Mouse (Mus musculus) lung, adult 2 months (tissue): ENCODE measurements around the gene Sema4a. TPM values are rescaled to one million over a fixed set of nuclear protein-coding genes. Genes with fewer than 3 reads are reported as not detected.
A peak's percentile ranks its signal among the peaks of the same experiment; 100 is the strongest.

Source experiments
- DNase-seq: peaks from one replicate; pipeline ENCODE4 v3.0.0; 2022
- H3K4me1 ChIP-seq: fragments of 200-500 bp; 2 replicates; pipeline ENCODE4 v1.6.1; 2011; ENCODE audit warnings: low read length; ENCODE audit not compliant: control insufficient read depth, insufficient read depth
- H3K4me3 ChIP-seq: fragments of 200-500 bp; replicated peaks from 2 replicates; pipeline ENCODE3; 2011; ENCODE audit warnings: low read depth, mild to moderate bottlenecking, control low read depth, low read length; ENCODE audit errors: extremely low read depth
- CTCF ChIP-seq: fragments of 200-500 bp; IDR thresholded peaks from 2 replicates; pipeline ENCODE4 v1.5.1; 2011; ENCODE audit warnings: mild to moderate bottlenecking, low read length, control low read depth; ENCODE audit not compliant: insufficient read depth
- POLR2A ChIP-seq: fragments of 200-500 bp; IDR thresholded peaks from 2 replicates; pipeline ENCODE4 v1.6.1; 2011; ENCODE audit warnings: low read depth, mild to moderate bottlenecking, control low read depth, low read length, borderline replicate concordance; ENCODE audit errors: extremely low read depth
- WGBS: fragments of 180-500 bp; shearing (Covaris S2); methylation state at CpG from one replicate; pipeline ENCODE4 v1.1.7; 2018; 5-methylcytosine and 5-hydroxymethylcytosine counted together
- polyA plus RNA-seq: library from polyadenylated mRNA; depleted of rRNA; stranded (reverse); fragments of >200 nt; gene quantifications from 2 replicates; pipeline ENCODE4 v1.2.3, GENCODE M21; 2012

The Sema4a gene
- polyA plus RNA-seq, 1 experiment = 58.3 TPM

GRCm38 (mm10) chr3:88418016-88418415, 43.0 kb downstream of the Sema4a start:
- Histone ChIP-seq H3K4me3 (no peak overlapping the region), H3K4me1 (no peaks in the 10 kb centered on the region)
- no peak for DNase-seq
- 77% methylated on average over 6 of the region's 6 CpGs for WGBS
- TF ChIP-seq CTCF = no peak
- no peak for TF ChIP-seq POLR2A

- Histone ChIP-seq H3K4me1 (0 out of 2 replicates have a peak, but pooled peaks cover 3% of the 10 kb centered on the region), H3K4me3 (no peak overlapping the region)
- TF ChIP-seq CTCF (no peak), POLR2A (no peak)
- 67% methylated on average over 4 of the region's 4 CpGs for WGBS
- DNase-seq = no peak
Measured at GRCm38 (mm10) chr3:88415668-88416067, 45.3 kb downstream of the Sema4a start.

GRCm38 (mm10) chr3:88412636-88413035, 48.3 kb downstream of the Sema4a start:
- H3K4me3 ChIP-seq = no peak overlapping the region
- DNase-seq = no peak
- TF ChIP-seq CTCF = no peak
- 82% methylated on average over 11 of the region's 11 CpGs for WGBS
- H3K4me1 ChIP-seq = peaks cover 7% of the 10 kb centered on the region

- TF ChIP-seq POLR2A (no peak), CTCF (no peak)
- WGBS = 76% methylated on average over 4 of the region's 4 CpGs
- Histone ChIP-seq H3K4me3 (no peak overlapping the region), H3K4me1 (peaks cover 7% of the 10 kb centered on the region)
- DNase-seq = no peak
Measured at GRCm38 (mm10) chr3:88411681-88412080, 49.3 kb downstream of the Sema4a start.

- peak; percentile 27 for DNase-seq
- TF ChIP-seq CTCF (no peak), POLR2A (no peak)
- Histone ChIP-seq H3K4me1 (peaks cover 7% of the 10 kb centered on the region), H3K4me3 (peak overlapping the region; percentile 35)
- 19% methylated on average over 7 of the region's 7 CpGs for WGBS
Measured at GRCm38 (mm10) chr3:88410645-88411031, 50.3 kb downstream of the Sema4a start.

- WGBS = under 1% methylated on average over 54 of the region's 54 CpGs
- TF ChIP-seq POLR2A = peak; percentile 95
- TF ChIP-seq CTCF = no peak
- peaks cover 7% of the 10 kb centered on the region for H3K4me1 ChIP-seq
- H3K4me3 ChIP-seq = peak within 1 kb of the TSS; percentile 99
- DNase-seq = peak; percentile 92
Measured at GRCm38 (mm10) chr3:88409741-88410644, 51.0 kb downstream of the Sema4a start, which contains the start of gene Pmf1. TSS of gene Pmf1 (minus strand) at chr3:88410331.

- no peak overlapping the region for H3K4me3 ChIP-seq
- H3K4me1 ChIP-seq = peaks cover 7% of the 10 kb centered on the region
- TF ChIP-seq POLR2A = no peak
- TF ChIP-seq CTCF = no peak
- WGBS = 43% methylated on average over 5 of the region's 5 CpGs
- DNase-seq = no peak
Measured at GRCm38 (mm10) chr3:88408953-88409352, 52.0 kb downstream of the Sema4a start.

GRCm38 (mm10) chr3:88407529-88407928, 53.5 kb downstream of the Sema4a start:
- H3K4me3 ChIP-seq = no peak overlapping the region
- H3K4me1 ChIP-seq = peaks cover 7% of the 10 kb centered on the region
- 52% methylated on average over 7 of the region's 7 CpGs for WGBS
- DNase-seq = no peak
- no peak for TF ChIP-seq CTCF

- 2% methylated on average over 2 of the region's 2 CpGs for WGBS
- H3K4me3 ChIP-seq = no peak overlapping the region
- peaks cover 7% of the 10 kb centered on the region for H3K4me1 ChIP-seq
- TF ChIP-seq POLR2A (no peak), CTCF (peak; percentile 56)
- peak; percentile 41 for DNase-seq
Measured at GRCm38 (mm10) chr3:88407090-88407489, 53.9 kb downstream of the Sema4a start.

GRCm38 (mm10) chr3:88403522-88404230, 57.3 kb downstream of the Sema4a start:
- WGBS = 89% methylated on average over 10 of the region's 10 CpGs
- TF ChIP-seq CTCF = no peak
- TF ChIP-seq POLR2A = no peak
- DNase-seq = no peak
- H3K4me1 ChIP-seq = no peaks in the 10 kb centered on the region
- H3K4me3 ChIP-seq = no peak overlapping the region
